Mouse (Mus musculus) bone marrow, adult 2 months (tissue): ENCODE results near the gene Amigo3. TPM values are rescaled to one million over a fixed set of nuclear protein-coding genes. Genes with fewer than 3 reads are reported as not detected.

Experiments
- H3K27ac ChIP-seq: fragments of 200-500 bp; 2 replicates; pipeline ENCODE4 v1.5.1; 2012; ENCODE audit warnings: low read depth, mild to moderate bottlenecking, control low read depth, inconsistent platforms, low read length; ENCODE audit not compliant: control insufficient read depth, poor library complexity, insufficient read depth
- H3K4me1 ChIP-seq: fragments of 200-500 bp; 2 replicates; pipeline ENCODE4 v1.6.1; 2011; ENCODE audit warnings: low read length; ENCODE audit not compliant: control insufficient read depth, insufficient read depth
- H3K4me3 ChIP-seq: fragments of 200-500 bp; replicated peaks from 2 replicates; pipeline ENCODE3; 2011; ENCODE audit warnings: mild to moderate bottlenecking, low read depth, low read length, control low read depth; ENCODE audit not compliant: control insufficient read depth
- CTCF ChIP-seq: fragments of 200-500 bp; IDR thresholded peaks from 2 replicates; pipeline ENCODE4 v1.5.1; 2011; ENCODE audit warnings: low read length, control low read depth; ENCODE audit not compliant: control insufficient read depth, insufficient read depth
- POLR2A ChIP-seq: fragments of 200-500 bp; IDR thresholded peaks from 2 replicates; pipeline ENCODE4 v1.6.1; 2011; ENCODE audit warnings: low read depth, mild to moderate bottlenecking, control low read depth, low read length, borderline replicate concordance; ENCODE audit not compliant: control insufficient read depth
- WGBS: fragments of 180-500 bp; shearing (Covaris S2); methylation state at CpG from one replicate; pipeline ENCODE4 v1.1.7; 2018; 5-methylcytosine and 5-hydroxymethylcytosine counted together
- polyA plus RNA-seq: library from polyadenylated mRNA; stranded (reverse); fragments of >200 nt; gene quantifications from 2 replicates; pipeline ENCODE4 v1.2.4, GENCODE M21; 2011; ENCODE audit warnings: low replicate concordance; ENCODE audit not compliant: missing spikeins, insufficient read depth, insufficient read length

Amigo3 gene
- polyA plus RNA-seq, 1 experiment = 1.6 TPM

- Histone ChIP-seq H3K4me3 (no peak overlapping the region), H3K27ac (no peak overlapping the region), H3K4me1 (no peaks in the 10 kb centered on the region)
- 96% methylated on average over 3 of the region's 3 CpGs for WGBS
- TF ChIP-seq CTCF (no peak), POLR2A (no peak)
Observed at GRCm38 (mm10) chr9:108027867-108028266, 25.1 kb upstream of the Amigo3 start.

GRCm38 (mm10) chr9:108032126-108032525, 20.8 kb upstream of the Amigo3 start:
- Histone ChIP-seq H3K4me3 (no peak overlapping the region), H3K27ac (no peak overlapping the region), H3K4me1 (no peaks in the 10 kb centered on the region)
- TF ChIP-seq POLR2A (no peak), CTCF (no peak)
- 94% methylated on average over 5 of the region's 5 CpGs for WGBS

GRCm38 (mm10) chr9:108035331-108036156, 17.4 kb upstream of the Amigo3 start:
- TF ChIP-seq POLR2A = no peak
- TF ChIP-seq CTCF = no peak
- WGBS = 95% methylated on average over 2 of the region's 2 CpGs
- H3K27ac ChIP-seq = no peak overlapping the region
- H3K4me3 ChIP-seq = no peak overlapping the region
- H3K4me1 ChIP-seq = no peaks in the 10 kb centered on the region

GRCm38 (mm10) chr9:108044751-108045492, 8.0 kb upstream of the Amigo3 start:
- peaks cover 2% of the 10 kb centered on the region for H3K4me1 ChIP-seq
- WGBS = 97% methylated on average over 8 of the region's 8 CpGs
- no peak overlapping the region for H3K4me3 ChIP-seq
- no peak overlapping the region for H3K27ac ChIP-seq
- TF ChIP-seq CTCF = 0 out of 2 replicates have a peak, but pooled peaks have one; percentile 19
- TF ChIP-seq POLR2A = no peak

GRCm38 (mm10) chr9:108046582-108046981, 6.4 kb upstream of the Amigo3 start:
- TF ChIP-seq POLR2A = no peak
- TF ChIP-seq CTCF = no peak
- Histone ChIP-seq H3K4me1 (peaks cover 2% of the 10 kb centered on the region), H3K27ac (no peak overlapping the region), H3K4me3 (no peak overlapping the region)
- WGBS = 86% methylated on average over 4 of the region's 4 CpGs

GRCm38 (mm10) chr9:108047601-108048565, 5.1 kb upstream of the Amigo3 start:
- H3K27ac ChIP-seq = peak overlapping the region; percentile 28
- H3K4me3 ChIP-seq = peak overlapping the region; percentile 60
- peaks cover 2% of the 10 kb centered on the region; the same call in 1 of the 2 replicates for H3K4me1 ChIP-seq
- TF ChIP-seq POLR2A (no peak), CTCF (no peak)
- WGBS = 54% methylated on average over 17 of the region's 17 CpGs

- TF ChIP-seq CTCF = no peak
- no peak for TF ChIP-seq POLR2A
- Histone ChIP-seq H3K4me1 (peaks cover 5% of the 10 kb centered on the region), H3K4me3 (peak overlapping the region; percentile 60), H3K27ac (peak overlapping the region; percentile 28)
- WGBS = 2% methylated on average over 19 of the region's 19 CpGs
Observed at GRCm38 (mm10) chr9:108048566-108048955, 4.4 kb upstream of the Amigo3 start.

GRCm38 (mm10) chr9:108049016-108049455, 3.9 kb upstream of the Amigo3 start, which contains the start of gene Gmppb:
Gene Gmppb, plus strand, starts transcription at chr9:108049242.
- Histone ChIP-seq H3K27ac (peak within 1 kb of the TSS; percentile 63), H3K4me3 (peak within 1 kb of the TSS; percentile 95), H3K4me1 (peaks cover 5% of the 10 kb centered on the region)
- under 1% methylated on average over 39 of the region's 39 CpGs for WGBS
- TF ChIP-seq CTCF = no peak
- TF ChIP-seq POLR2A = peak; percentile 76; the same call in 1 of the 2 replicates
